Mouse (Mus musculus) lung, adult 2 months (tissue): ENCODE measurements at regions not wholly inside any gene's neighbourhood (a gene's known extent, or its start where the extent isn't known, plus 50 kb on each side); places are given as distances from the start of the nearest gene placed in this dataset.

ENCODE experiments used
- CTCF ChIP-seq: fragments of 200-500 bp; IDR thresholded peaks from 2 replicates; pipeline ENCODE4 v1.5.1; 2011; ENCODE audit warnings: mild to moderate bottlenecking, low read length, control low read depth; ENCODE audit not compliant: insufficient read depth
- POLR2A ChIP-seq: fragments of 200-500 bp; IDR thresholded peaks from 2 replicates; pipeline ENCODE4 v1.6.1; 2011; ENCODE audit warnings: low read depth, mild to moderate bottlenecking, control low read depth, low read length, borderline replicate concordance; ENCODE audit errors: extremely low read depth

DNA sequence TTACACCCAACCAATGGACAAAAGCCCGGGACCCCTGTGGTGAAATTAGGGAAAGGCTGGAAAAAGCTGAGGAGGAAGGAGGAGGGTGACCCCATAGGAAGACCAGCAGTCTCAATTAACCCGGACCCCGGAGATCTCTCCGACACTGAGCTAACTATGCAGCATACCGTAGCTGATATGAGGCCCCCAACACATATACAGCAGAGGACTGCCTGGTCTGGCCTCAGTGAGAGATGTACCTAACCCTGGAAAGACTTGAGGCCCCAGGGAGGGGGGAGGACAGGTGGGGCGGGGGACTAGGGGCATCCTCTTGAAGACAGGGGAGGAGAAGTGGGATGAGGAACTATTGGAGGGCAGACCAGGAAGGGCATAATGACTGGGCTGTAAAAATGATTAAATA lies 69.0 kb upstream of the Usp27x start:
- TF ChIP-seq CTCF: no peak
- no peak for TF ChIP-seq POLR2A
